Mouse (Mus musculus) heart, postnatal 0 days (tissue): Measurements from ENCODE around the gene Mms22l.

Experiments
- CTCF ChIP-seq: IDR thresholded peaks from 2 replicates; pipeline ENCODE4 v1.5.1; 2016; ENCODE audit warnings: antibody characterized with exemption, control low read depth, low read depth
- EP300 ChIP-seq: IDR thresholded peaks from 2 replicates; pipeline ENCODE4 v1.6.1; 2016; ENCODE audit warnings: antibody characterized with exemption, low read depth

DNA sequence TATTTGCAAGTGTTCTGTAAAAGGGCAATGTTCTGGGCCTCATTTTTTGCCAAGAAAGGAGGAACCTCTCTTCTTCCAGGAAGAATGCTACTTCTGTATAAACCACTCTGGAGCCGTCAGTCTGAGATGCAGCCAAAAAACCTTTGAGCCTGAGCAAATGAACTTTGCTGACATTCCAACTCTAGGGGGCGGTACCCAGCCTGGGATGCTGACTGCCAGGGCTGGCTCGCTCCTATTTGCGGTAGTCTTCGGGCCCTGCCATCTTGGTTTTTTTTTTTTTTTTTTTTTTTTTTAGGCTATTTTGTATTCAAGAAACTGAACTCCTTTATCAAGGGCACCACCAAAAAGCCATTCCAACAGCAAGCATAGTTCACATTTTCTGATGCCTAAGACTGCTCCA is 124.2 kb downstream of the Mms22l start:
- no peak for TF ChIP-seq CTCF
- no peak for TF ChIP-seq EP300
